Mouse (Mus musculus) adrenal gland, postnatal 4 days (tissue): ENCODE measurements around the gene Asnsd1. TPM values are rescaled to one million over a fixed set of nuclear protein-coding genes. Genes with fewer than 3 reads are reported as not detected.
"Not testable (repeated sequence)": the region's sequence is repeated elsewhere in the genome, so short reads cannot be mapped to it uniquely, and the experiment has no call there.

Experiments used
- DNase-seq, 2 experiments: peaks; one replicate each; pipeline ENCODE4 v3.0.0; 2021 to 2022; ENCODE audit warnings: low spot score in 2 of 2, mixed read lengths in 2 of 2
- long read RNA-seq, 2 experiments: library from polyadenylated mRNA; stranded (forward); transcript quantifications; one replicate each; pipeline ENCODE4 v2.0.0; 2021
- total RNA-seq, 2 experiments: library from RNA; stranded (reverse); gene quantifications; 2 replicates each; pipeline ENCODE4 v1.2.3; 2021

Gene Asnsd1
- total RNA-seq = 10 to 100 TPM; 40.9 to 43.6 TPM
- long read RNA-seq, experiment 1, transcript Asnsd1-201 (6 exons, 2,442 nt) = major isoform, 28 of 30 reads
- long read RNA-seq, experiment 1, partial matches to known transcripts = 0 of 30 reads
- long read RNA-seq, experiment 1, other reads (novel, unspliced or antisense) = 0 of 30 reads
- long read RNA-seq, experiment 2, transcript Asnsd1-201 (6 exons, 2,442 nt) = major isoform, 69 of 75 reads
- long read RNA-seq, experiment 2, partial matches to known transcripts = 1 of 75 reads
- long read RNA-seq, experiment 2, other reads (novel, unspliced or antisense) = 3 of 75 reads

DNA sequence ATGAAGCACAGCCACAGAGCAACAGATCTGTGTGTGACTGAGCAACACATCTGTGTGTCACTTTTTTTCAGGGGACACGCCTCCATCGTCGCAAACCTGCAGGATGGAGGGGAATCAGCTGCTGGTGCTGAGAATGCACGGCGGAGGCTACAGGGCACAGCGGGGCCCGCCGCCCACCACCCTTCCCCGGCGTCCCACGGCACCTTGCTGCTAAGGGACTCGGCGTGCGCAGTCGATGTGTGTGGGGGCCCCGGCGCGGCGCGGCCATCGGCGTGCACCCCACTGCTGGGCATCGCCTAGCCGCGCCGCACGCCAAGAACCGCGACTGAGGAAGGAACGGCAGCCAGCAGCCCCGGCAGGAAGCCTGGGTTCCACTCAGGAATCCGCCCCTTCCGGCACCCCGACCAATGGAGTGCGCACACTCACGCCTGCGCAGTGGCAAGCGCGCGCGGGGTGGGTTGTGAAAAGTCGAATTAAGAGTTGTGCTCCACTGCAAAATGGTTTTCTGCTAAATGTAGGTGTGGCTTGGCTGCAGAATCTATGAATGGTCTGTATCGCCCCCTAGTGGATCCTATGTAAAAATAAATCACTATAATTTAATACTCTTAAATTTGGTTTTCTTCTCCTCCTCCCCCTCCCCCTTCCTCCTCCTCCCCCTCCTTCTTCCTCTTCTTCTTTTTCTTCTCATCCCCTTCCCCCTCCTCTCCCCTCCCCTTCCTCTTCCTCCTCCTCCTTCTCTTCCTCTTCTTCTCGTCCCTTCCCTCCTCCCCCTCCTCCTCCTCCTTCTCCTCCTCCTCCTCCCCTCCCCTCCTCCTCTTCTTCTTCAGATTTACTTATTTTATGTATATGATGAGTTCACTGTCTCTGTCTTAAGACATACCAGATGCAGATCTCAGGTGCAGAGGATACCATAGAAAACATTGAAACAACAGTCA is at the start of gene Asnsd1, which contains the start of the genes Asdurf and Gm28551:
Gene Asnsd1, minus strand, starts transcription at position 426 of the 935 bp plus-strand sequence.
Gene Asdurf, minus strand, starts transcription at position 293 of the 935 bp plus-strand sequence.
Gene Gm28551, minus strand, starts transcription at position 341 of the 935 bp plus-strand sequence.
- DNase-seq = peak; percentile 97 to 99

- not testable (repeated sequence) for DNase-seq
Observed at GRCm38 (mm10) chr1:53393936-53394760, 41.6 kb upstream of the Asnsd1 start.

DNA sequence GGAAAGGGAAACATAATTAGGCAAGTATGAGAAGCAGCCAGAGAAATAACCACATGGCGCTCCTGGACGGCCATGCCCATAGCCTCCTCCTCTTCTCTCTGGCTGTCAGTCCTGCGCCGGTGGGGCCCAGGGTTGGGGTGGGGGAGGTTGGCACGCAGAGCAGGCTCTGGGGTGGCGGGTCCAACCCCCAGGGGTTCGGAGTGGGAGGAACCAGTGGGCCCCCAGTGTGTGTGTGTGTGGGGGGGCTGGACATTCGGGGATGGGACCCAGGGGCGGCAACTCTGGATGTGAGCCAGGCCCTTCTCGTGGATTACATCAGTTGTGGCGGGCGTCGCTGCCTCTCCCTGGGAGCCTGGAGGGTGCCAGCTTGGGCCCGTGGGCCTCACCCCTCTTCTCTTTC is 36.2 kb upstream of the Asnsd1 start:
- no peak for DNase-seq

DNA sequence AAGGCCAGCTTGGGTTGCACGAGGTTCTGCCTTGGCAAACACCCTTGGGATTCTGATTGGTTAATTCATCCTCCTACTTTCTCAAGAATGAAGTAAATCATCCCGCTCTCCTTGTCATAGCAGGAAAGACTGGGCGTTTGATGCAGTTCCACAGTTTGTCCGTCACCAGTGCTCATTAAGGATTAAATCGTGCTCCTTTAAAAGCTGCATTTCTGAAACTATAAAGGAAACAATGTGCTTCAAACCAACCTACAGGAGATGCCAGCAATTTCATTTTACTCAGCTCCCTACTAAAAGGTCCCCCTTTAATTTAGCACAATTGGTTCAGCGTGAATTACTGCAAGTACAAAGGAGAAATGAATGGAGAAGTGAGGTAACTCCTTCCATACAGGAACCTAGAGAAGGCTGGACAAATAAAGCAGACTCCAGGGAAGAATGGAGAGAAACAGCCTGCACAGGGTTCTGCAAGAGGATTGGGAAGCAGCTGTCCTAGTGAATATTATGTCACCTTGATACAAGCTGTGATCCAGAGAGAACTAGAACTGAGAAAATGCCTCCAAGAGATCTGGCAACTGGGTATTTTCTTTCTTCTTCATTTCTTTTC is 31.6 kb upstream of the Asnsd1 start:
- DNase-seq = no peak

DNA sequence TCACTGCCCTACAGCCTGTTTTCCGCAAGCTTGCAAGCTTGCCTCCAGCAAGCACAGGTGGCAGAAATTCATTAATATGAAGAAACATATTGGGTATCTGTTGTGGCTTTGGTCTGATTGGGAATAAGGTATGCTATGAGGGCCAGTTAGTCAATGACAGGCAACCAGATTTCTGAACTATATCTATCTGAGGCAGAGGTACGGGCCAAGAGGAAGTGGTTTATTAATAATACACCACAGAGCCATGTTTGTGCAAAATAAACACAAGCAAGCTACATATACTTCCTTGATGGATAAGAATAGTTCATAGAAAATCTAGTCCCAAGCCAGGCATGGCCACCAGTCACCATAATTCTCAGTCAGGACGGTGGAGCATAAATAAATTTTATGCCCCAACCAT is 25.2 kb upstream of the Asnsd1 start:
- no peak for DNase-seq

- not testable (repeated sequence) for DNase-seq
Observed at GRCm38 (mm10) chr1:53375965-53376364, 23.4 kb upstream of the Asnsd1 start.

DNA sequence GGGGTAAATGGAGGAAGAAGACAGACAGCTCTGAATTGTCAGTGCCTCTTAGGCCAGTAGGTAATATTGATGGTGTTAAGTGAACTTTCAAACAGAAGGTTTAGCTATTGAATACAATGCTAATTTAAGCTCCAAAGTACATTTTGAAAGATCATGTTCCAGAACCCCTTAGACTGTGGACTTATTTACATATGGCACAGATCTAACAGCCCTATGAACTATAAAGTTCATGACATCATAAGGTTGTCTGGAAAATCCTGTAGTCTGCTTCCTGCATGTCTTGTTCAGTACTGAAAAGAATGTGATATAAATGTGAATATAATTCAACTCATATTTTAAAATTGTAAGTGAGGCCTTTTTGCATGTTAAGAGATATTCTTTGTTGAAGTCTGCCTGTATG is 6.4 kb upstream of the Asnsd1 start:
- no peak for DNase-seq

GRCm38 (mm10) chr1:53341071-53341470 is 11.5 kb downstream of the Asnsd1 start:
- no peak for DNase-seq

GRCm38 (mm10) chr1:53337403-53337802 is 15.1 kb downstream of the Asnsd1 start:
- not testable (repeated sequence) for DNase-seq

- no peak for DNase-seq
Observed at GRCm38 (mm10) chr1:53335465-53335864, 17.1 kb downstream of the Asnsd1 start.

DNA sequence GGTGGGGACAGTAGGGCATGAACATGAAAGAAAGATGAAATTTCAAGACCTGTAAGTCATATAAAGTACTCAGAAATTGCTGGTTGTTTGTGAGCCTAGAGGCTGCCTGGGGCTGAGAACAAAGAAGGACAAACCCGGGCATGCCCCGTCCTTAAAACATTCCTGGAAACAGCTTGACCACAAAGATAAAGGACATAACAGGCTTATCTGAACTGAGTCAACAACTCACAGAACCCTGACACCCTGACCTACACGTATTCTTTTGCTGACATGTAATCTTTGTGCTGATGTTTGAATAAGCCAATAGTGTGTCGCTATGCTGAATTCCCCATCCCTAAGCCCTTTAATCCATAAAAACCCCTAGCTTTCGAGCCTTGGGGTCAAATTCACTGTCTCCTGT is 19.0 kb downstream of the Asnsd1 start:
- not testable (repeated sequence) for DNase-seq

DNA sequence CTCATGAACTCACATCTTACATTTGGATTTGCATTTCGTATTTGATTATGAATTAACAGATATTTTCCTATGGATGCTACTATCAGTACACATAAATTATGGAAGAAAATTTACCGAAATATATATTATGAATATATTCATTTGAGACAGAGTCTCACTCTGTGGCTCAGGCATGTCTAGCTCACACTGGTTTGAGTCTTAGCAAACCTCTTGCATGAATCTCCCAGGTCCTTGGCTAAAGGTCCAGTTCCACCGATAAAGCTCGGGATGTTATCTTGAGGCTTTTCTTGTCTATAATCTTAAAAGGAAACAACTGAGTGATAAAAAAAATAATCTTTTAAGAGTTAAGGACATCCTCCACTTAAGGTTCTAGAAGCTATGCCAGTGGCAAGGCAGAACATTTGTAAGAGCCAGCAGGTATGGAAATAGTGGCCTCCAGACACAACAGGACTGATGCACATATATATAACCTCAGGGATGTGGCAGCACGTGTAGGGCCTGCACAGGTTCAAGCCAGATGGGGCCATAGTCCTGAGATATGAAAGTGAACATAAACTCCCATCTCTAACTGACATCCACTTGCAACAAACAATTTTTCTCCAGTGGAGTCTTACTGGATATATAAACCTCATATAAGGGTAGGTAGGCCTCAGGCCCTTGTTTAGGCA is 27.6 kb downstream of the Asnsd1 start:
- DNase-seq = no peak

DNA sequence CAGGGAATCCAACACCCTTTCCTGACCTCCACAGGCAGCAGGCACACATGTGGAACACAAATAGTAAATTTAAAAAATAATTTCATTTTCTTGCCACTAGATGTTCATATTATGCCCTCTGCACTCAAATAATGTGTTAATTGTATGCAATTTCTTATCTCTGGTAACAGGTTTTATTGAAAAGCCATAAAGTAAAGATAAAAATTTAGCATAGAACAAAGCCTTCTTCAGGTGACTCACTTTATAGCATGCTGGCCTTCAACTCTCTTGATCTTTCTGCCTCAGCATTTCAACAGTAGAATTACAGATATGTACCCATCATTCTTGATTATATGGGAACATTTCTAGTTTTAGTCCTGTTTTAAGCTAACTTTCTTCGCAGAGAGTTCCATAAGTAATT is 28.3 kb downstream of the Asnsd1 start:
- DNase-seq = no peak

- no peak for DNase-seq
Observed at GRCm38 (mm10) chr1:53323254-53323653, 29.3 kb downstream of the Asnsd1 start.

- no peak for DNase-seq
Observed at GRCm38 (mm10) chr1:53321662-53322344, 30.7 kb downstream of the Asnsd1 start.

DNA sequence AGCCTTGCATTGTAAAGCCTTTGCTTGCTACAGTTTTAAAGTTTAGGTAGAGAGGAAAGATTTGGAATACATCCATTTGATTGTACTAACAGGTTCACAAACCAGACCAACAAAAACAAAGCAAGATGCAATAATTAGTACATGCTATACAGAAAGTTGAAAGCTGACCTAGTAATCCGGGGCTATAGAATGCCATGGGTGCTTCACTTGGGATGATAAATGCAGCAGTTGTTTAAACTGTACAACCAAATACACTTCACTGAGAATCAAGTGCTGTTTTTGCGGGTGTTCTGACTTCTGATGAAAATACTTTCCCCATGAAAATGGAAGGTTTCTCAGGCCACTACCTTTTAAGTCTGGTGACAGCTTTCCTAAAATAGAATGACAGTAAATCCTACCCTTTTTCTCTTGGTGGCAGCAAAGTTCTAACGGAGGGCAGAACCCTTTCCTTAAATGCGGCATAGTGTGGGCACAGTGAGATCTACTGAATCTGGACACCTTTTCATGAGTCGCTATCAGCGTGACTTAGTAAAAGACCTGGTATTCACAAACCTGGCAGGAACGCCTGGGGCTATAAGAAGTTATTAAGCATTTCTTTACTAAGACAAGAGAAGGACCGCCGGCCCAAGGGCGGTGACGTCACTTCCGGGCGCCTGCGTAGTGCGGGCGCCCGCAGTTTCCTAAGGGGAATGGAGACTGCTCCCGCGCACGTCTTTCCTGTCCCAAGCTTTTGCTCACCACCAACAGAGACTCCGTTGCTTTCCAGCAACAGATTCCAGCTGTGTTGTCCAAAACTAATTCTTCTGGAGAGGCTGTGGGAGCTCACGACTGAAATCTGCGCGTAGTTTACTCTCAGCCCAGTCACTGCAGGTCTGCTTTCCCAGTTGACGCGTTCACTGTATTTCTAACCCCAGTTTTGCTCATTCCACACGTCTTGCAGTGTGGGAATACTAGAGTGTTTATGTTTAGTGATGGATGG is 39.3 kb downstream of the Asnsd1 start, which contains the start of gene Osgepl1:
Gene Osgepl1, plus strand, starts transcription at position 636 of the 979 bp plus-strand sequence.
- peak; percentile 61 to 72 for DNase-seq

DNA sequence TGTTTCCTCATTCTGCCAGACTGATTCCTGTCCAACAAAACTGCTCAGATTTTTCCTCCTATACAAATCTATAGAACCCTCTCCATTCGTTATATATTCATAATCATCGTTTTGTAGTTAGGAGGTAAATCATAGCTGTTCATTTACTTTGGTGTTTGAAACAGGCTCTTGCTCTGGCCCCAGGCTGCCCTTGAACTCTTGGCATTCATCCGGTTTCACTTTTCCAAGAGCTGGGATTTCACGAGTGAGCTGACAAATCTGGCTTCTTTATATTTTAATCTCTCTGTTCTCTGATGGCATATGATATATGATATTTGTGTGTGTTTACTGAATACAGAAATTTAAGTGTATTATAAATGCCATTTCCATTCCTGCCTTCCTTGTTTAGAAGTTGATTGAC is 52.0 kb downstream of the Asnsd1 start:
- DNase-seq = no peak
